Mouse (Mus musculus) gastrocnemius, postnatal 10 days (tissue): ENCODE measurements around the gene Mup20. TPM values are rescaled to one million over a fixed set of nuclear protein-coding genes. Genes with fewer than 3 reads are reported as not detected.
"Not testable (repeated sequence)": the region's sequence is repeated elsewhere in the genome, so short reads cannot be mapped to it uniquely, and the experiment has no call there.

Experiments
- DNase-seq: peaks from one replicate; pipeline ENCODE4 v3.0.0; 2021; ENCODE audit warnings: mixed read lengths
- long read RNA-seq, 2 experiments: library from polyadenylated mRNA; stranded (forward); transcript quantifications; one replicate each; pipeline ENCODE4 v2.0.0; 2021
- total RNA-seq, 2 experiments: library from RNA; stranded (reverse); gene quantifications; 2 replicates each; pipeline ENCODE4 v1.2.3; 2021

Mup20 gene
- total RNA-seq, result not detected
- long read RNA-seq, experiment 1, result 0 reads
- long read RNA-seq, experiment 2, result 0 reads

DNA sequence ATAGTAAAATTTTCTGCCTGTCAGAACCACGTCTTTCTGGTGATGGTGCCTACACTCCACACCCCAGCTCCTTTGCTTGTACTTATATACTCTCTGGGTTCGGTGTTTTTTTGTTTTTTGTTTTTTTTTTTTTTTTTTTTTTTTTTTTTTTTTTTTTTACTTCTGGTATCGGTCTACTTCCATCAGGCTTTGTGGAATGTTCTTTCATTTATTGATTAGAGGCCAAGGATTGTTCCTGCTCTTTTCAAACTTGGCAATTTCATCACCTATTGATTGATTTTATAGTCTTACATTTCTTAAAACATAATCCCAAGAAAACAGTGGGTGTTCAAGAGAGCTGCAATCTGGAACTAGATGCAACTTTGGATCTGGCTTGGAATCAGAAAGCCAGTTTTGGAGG lies at the start of gene Mup20:
TSS of gene Mup20 (minus strand) at position 101 of the 400 bp plus-strand sequence.
- not testable (repeated sequence) for DNase-seq

GRCm38 (mm10) chr4:62103366-62103765 lies 49.4 kb upstream of the Mup20 start:
- peak; percentile 15 for DNase-seq

GRCm38 (mm10) chr4:62087953-62088352 lies 34.0 kb upstream of the Mup20 start:
- no peak for DNase-seq

DNA sequence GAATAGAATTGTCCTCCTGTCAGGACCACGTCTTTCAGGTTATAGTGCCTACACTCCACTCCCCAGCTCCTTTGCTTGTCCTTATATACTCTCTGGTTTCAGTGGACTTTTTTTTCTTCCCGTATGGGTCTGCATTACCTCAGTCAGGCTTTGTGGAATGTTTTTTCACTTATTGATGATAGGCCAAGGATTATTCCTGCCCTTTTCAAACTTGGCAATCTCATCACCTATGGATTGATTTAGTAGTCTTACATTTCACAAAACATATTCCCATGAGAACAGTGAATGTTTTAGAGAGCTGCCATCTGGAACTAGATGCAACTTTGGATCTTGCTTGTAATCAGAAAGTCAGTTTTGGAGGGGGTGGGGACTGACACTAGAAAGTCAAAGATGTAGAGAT lies 33.3 kb upstream of the Mup20 start, which contains the start of gene Mup3:
TSS of gene Mup3 (minus strand) at position 102 of the 400 bp plus-strand sequence.
- no peak for DNase-seq

GRCm38 (mm10) chr4:62082755-62083154 lies 28.8 kb upstream of the Mup20 start:
- no peak for DNase-seq

DNA sequence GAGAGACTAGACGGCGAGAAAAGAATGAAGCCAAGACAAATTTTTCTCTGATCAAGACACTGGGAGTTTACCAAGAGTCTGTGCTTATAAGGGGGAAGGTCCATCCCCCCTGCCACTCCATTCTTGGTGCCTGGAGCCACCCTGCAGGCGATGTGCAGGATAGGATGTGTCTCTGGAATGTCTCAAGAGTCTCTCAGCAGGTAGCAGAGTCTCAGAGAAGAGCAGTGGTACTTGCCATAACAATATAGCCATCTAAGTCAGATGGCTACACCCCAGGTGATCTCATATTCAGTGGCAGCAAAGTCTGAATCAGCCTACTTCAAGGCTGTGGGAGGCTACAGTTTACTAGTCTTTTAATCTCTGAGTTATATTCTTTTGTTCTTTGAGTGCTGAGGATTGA lies 21.2 kb upstream of the Mup20 start:
- DNase-seq, result no peak

GRCm38 (mm10) chr4:62054780-62055179 lies 822 bp upstream of the Mup20 start:
- not testable (repeated sequence) for DNase-seq

- no peak for DNase-seq
Measured at GRCm38 (mm10) chr4:62026281-62026680, 27.7 kb downstream of the Mup20 start.

DNA sequence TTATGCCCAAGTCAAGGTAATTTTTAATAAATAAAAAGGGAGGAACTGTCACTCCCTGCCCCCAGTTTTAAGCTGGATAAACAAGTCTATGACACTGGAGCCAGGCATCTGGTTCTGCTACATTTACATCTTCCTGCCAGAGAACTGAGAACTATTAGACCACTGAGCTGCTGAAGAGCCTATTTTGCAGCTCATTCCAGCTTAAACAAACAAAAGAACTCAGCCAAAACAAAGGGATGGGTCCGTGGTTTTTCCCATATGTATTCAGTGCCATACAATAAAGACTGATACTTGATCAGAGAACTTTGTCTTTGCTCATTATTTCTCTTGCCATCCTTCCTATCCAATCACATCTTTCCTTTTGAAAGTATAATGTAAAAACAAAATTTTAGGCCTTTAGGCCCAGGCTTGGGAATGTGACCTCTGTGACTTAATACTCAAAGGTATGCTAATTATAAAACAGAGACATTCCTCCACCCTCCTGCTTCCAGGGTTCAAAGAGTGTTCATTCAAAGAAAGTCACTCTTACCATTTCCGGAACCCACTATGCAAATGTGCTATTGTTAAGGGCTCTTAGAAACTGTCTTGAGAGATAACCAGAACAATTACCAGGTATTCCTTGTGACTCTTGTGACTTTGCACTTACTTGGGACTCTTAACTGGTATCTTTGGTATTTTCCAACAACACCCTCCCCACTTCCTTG lies 29.6 kb downstream of the Mup20 start:
- no peak for DNase-seq

- DNase-seq, result no peak
Measured at GRCm38 (mm10) chr4:62023646-62024045, 30.3 kb downstream of the Mup20 start.

GRCm38 (mm10) chr4:62023120-62023519 lies 30.8 kb downstream of the Mup20 start:
- DNase-seq, result no peak

GRCm38 (mm10) chr4:62020511-62020910 lies 33.4 kb downstream of the Mup20 start:
- not testable (repeated sequence) for DNase-seq

Other genes with a start within 250 kb of the Mup20 start
- gene Mup5, start 218.9 kb downstream of the Mup20 start, total RNA-seq, result not detected
- not detected for gene Mup3, start 33.2 kb upstream of the Mup20 start, total RNA-seq
- not detected for gene Mup21, start 96.7 kb upstream of the Mup20 start, total RNA-seq
- gene Zfp37, start 176.9 kb upstream of the Mup20 start, total RNA-seq, result 1 to 10 TPM; 3.0 to 3.3 TPM
- 1 to 10 TPM; 6.6 to 9.2 TPM for gene Slc31a2, start 208.4 kb upstream of the Mup20 start, total RNA-seq